Mouse (Mus musculus): ENCODE measurements around the gene Panx3. TPM values are rescaled to one million over a fixed set of nuclear protein-coding genes. Genes with fewer than 3 reads are reported as not detected.
A peak's percentile ranks its signal among the peaks of the same experiment; 100 is the strongest.

Gene Panx3
- 1 to 10 TPM in 1 of 2 experiments, not detected in 1; 3.3 TPM for total RNA-seq (2021)
- long read RNA-seq, experiment 1, partial matches to known transcripts = 0 of 1 reads
- long read RNA-seq, experiment 1, other reads (novel, unspliced or antisense) = 1 of 1 reads
- long read RNA-seq, experiment 2 = 0 reads

DNA sequence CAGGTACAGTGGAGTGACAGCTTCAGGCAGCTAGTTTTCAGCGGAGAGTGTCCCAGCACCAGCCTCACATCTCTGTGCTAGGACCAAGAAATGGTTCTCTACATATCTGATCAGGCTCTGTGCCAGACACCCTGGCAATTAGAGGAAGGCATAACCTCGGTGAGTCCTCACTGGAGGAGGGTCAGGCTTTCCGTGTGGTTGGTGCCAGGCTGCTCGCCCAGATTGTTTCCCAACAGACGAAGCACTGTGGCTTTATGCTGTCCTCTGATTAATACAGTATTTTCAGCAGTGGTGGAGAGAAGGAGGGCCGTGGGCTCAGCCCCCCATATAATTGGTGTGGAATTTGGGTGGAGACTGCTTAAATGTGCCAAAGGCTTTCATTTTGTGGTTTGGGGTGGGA lies at the start of gene Panx3:
Panx3 (minus strand) TSS at position 121 of the 400 bp plus-strand sequence.
- DNase-seq = no peak

GRCm38 (mm10) chr9:37716150-37716549 lies 47.1 kb upstream of the Panx3 start, which contains the start of gene Olfr160:
Olfr160 (minus strand) TSS chr9:37716250.
- DNase-seq = no peak

- no peak for DNase-seq
Measured at GRCm38 (mm10) chr9:37689970-37690686, 21.1 kb upstream of the Panx3 start.

GRCm38 (mm10) chr9:37687941-37688303 lies 18.9 kb upstream of the Panx3 start:
- DNase-seq = no peak

GRCm38 (mm10) chr9:37687288-37687940 lies 18.4 kb upstream of the Panx3 start:
- no peak for DNase-seq

DNA sequence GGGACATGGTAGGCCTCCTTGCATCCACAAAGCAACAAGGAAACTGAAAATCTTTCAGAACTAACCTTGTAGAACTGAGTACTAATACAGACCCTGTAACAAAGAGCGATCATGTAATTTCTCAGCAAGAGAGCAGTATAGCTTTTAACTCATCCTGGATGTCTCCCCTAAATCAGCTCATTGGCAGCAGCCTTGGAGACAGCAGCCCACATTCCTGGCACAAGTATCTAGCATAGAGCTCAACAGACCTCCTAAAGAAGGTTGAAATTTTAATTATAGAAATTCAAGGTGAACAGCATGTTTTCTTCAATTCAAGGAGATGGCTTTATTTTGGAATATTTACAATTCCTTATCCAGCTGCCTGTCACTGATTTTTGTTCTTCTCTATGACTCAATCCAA lies 12.1 kb upstream of the Panx3 start:
- no peak for DNase-seq

GRCm38 (mm10) chr9:37675287-37675686 lies 6.3 kb upstream of the Panx3 start:
- DNase-seq = no peak

GRCm38 (mm10) chr9:37670261-37670660 lies 1.2 kb upstream of the Panx3 start:
- no peak for DNase-seq

- DNase-seq = no peak
Measured at GRCm38 (mm10) chr9:37669678-37670077, 643 bp upstream of the Panx3 start.

GRCm38 (mm10) chr9:37666045-37666444 lies 3.0 kb downstream of the Panx3 start:
- no peak for DNase-seq

DNA sequence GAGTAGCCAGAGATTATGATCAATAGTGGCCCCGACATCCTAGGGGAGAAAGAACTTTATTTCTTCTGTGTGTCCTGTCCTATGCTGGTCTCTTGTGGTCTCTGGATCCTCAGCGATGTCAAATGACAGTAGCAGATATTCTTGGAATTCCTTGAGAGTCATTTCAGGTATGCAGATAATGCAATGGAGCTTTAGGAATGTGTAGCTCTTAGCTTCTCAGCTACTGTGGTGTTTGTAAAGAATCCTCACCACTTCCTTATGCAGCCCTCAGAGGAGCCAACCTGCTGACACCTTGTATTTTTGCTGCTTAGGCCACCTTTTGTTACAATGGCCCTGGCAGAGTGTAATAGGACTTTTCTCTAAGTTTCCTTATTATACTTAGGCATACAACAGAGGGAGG lies 4.4 kb downstream of the Panx3 start:
- no peak for DNase-seq

- DNase-seq = no peak
Measured at GRCm38 (mm10) chr9:37663210-37663609, 5.8 kb downstream of the Panx3 start.

DNA sequence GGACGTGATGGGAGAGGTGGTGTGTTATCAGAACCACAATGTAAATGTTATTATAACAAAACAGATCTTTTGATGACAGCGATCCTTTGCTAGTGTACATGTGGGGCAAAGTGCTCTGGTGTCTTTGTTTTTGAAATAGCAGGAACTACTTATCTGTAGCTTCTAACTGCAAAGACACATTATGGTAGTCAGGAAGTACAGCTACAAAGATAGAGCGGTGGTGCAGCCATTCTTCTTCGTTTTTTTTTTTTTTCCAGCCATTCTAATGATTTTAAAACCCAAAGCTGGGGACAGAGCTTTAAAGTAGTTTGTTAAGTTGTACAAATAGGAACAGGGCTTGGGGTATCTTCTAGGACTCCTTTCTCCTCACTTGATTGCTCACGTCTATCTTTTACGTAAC lies 9.6 kb downstream of the Panx3 start:
- no peak for DNase-seq

DNA sequence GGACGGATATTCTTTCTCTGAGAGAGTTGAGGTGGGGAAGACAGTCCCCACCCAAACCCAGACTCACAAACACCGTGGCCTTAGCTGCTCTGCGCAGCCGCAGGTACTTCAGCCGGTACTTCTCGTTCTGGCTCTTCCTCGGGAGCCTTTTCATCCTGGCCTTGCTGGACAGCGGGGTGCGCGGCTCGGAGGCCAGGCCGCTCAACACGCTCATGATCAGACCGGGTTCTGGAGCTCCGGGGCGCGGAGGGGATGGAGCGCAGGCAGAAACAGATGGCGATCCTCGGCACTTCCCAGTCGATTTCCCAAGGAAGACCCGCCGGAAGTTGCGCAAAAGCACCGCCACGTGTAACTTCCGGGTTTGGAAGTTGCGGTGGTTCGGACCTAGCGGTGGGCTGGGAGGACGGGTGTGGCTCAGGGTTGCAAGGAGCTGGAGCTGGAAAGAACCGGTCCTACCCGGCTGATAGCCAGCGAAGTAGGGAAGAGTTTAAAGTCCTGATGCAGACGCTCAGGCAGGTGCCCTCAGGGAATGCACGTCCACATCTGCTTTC lies 12.0 kb downstream of the Panx3 start, which contains the start of gene Tbrg1:
Tbrg1 (minus strand) TSS at position 382 of the 551 bp plus-strand sequence.
- DNase-seq = peak; percentile 78

DNA sequence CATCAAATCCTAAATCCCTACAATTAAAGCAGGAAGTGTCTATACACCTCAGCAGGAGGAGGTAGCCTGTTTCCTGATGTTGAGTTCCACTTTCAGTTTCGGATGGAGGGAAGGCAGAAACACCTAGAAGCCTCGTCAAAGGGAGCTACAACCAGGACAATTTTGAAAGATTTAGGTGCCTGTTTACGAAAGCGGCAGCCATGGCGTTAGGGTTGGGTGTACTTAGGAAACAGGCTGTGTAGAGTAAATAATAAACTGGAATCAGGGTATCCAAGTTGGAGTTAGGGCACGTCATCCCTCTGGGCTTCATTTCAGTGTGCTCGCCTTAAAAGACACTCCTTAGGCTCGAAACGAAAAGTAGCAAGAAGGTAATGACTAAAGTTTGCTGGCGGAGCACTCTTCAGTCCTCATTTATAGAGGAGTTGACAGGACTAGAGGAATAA lies 12.6 kb downstream of the Panx3 start:
- DNase-seq = no peak

GRCm38 (mm10) chr9:37655961-37656360 lies 13.1 kb downstream of the Panx3 start:
- no peak for DNase-seq

GRCm38 (mm10) chr9:37653836-37654235 lies 15.2 kb downstream of the Panx3 start:
- no peak for DNase-seq

GRCm38 (mm10) chr9:37650639-37651038 lies 18.4 kb downstream of the Panx3 start:
- DNase-seq = no peak

DNA sequence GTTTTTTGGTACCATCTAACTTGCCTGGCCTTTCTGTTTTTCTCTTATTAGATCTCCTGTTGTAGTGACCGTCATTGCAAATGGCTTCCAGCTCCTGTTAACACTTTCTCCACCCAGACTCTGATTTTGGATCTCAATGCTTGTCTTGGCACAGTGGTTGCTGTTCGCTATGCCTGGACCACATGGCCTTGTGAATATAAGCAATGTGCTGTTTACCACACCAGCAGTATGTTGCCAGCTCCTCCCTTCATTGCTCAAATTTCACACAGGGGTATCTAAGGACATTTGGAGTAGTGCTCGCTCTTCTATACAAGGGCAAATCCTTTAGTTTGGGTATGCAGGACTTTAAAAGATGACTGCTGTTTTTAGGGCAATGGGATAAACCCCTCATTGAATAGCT lies 22.8 kb downstream of the Panx3 start:
- no peak for DNase-seq

- DNase-seq = no peak
Measured at GRCm38 (mm10) chr9:37638721-37639120, 30.3 kb downstream of the Panx3 start.

GRCm38 (mm10) chr9:37636800-37637542 lies 32.1 kb downstream of the Panx3 start:
- DNase-seq = no peak

DNA sequence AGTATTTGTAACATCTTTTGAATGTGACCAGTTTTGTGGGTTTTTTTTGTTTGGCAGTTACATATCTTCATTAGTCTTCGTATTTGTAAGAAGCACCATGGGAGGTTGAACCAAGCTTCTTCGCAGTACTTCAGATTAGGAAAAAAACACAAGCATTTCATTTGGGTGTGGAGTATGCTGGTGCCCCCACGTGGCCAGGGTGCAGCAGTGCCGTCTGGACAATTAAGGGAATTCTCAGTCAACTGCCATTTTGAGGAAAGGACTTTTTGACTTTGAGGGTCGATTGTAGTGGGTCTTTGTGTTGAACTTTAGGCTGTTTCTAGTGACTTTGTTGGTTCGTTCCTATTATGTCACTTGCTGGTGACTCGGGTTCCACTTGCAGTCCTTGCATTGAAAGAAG lies 32.7 kb downstream of the Panx3 start:
- DNase-seq = peak; percentile 47

GRCm38 (mm10) chr9:37634269-37634668 lies 34.8 kb downstream of the Panx3 start:
- no peak for DNase-seq

All from gastrocnemius, postnatal 10 days (tissue).